Mouse (Mus musculus): ENCODE results near the gene Ifih1. TPM values are rescaled to one million over a fixed set of nuclear protein-coding genes. Genes with fewer than 3 reads are reported as not detected.
A peak's percentile ranks its signal among the peaks of the same experiment; 100 is the strongest.

The Ifih1 gene
- polyA plus RNA-seq, 1 experiment from 2014 or later, result 3.3 TPM

DNA sequence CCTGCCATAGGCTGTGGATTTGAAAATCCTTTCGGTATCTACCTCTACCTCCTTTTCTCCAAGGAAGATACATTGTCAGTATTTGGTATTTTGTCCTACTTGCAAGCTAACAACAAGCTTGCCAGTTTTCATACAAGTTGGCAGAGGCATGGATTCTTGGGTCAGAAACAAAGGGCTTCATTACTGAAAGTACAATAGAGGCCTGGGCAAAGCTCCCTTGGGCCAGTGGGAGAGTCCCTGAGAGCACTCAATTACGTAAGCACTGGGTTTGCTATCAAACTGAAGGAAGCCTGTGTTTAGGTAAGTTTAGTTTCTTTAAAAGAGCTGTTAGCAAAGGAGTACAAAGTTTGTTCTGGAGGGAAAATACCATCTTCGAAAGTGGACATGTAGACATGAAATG is 16.5 kb upstream of the Ifih1 start:
- ATAC-seq (ENCODE audit: low read depth), result no peak
- Histone ChIP-seq H3K4me1 (replicated peaks) (peaks cover 6% of the 10 kb centered on the region; the same call in 1 of the 2 replicates), H3K9me3 (replicated peaks) (no peaks in the 10 kb centered on the region), H3K27ac (no peak overlapping the region), H3K4me2 (no peak overlapping the region), H3K36me3 (no peaks in the 10 kb centered on the region), H3K4me3 (replicated peaks) (no peak overlapping the region), H3K27me3 (0 out of 2 replicates have a peak, but pooled peaks cover 2% of the 10 kb centered on the region), H3K9ac (no peak overlapping the region)
- no peak for DNase-seq
- 65% methylated on average over 3 of the region's 3 CpGs for WGBS (ENCODE audit: insufficient replicate concordance)

DNA sequence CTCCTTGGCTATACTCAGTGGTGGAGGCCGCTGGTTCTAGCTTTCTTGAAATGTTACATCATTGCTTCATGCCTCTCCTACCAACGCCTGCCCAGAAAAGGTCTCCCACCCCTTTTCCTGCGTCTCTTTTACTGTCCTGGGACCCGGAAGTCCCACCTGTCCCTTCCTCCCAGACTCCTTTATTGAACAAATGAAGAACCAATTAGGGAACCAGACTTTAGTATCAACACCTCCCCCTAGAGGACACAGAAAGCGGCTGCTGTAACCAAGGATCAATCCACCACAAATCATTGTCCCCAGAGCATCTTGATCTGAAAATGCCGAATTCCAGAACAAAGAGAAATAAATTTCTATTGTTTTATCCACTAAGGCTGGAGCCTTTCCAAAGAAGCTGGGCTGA is 14.5 kb upstream of the Ifih1 start:
- no peak for DNase-seq
- H3K9ac ChIP-seq, result no peak overlapping the region
- no peak overlapping the region for H3K4me3 ChIP-seq (replicated peaks)
- ATAC-seq (ENCODE audit: low read depth), result no peak
- H3K27me3 ChIP-seq, result 0 out of 2 replicates have a peak, but pooled peaks cover 2% of the 10 kb centered on the region
- WGBS (ENCODE audit: insufficient replicate concordance), result 37% methylated on average over 6 of the region's 6 CpGs
- no peak overlapping the region for H3K27ac ChIP-seq
- H3K9me3 ChIP-seq (replicated peaks), result no peaks in the 10 kb centered on the region
- H3K36me3 ChIP-seq, result no peaks in the 10 kb centered on the region
- H3K4me2 ChIP-seq, result no peak overlapping the region
- peaks cover 6% of the 10 kb centered on the region; the same call in 1 of the 2 replicates for H3K4me1 ChIP-seq (replicated peaks)

DNA sequence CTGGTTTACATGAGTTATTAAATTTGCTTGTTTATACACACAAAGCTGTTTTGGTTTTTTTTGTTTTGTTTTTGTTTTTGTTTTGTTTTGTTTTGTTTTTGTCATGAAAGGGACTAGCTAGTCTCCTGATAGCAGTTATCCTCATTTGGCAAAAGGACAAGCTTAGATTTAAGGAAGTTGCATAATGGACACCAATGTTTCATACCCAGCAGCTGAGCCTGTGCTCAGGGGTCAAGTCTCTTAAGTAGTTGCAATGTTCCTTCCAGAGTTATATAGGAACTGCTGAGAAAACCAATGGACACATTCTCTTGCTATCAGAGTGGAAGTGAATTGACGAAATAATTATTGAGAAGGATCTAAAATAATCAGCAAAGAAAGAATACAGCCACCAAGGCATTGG is 10.0 kb upstream of the Ifih1 start:
- DNase-seq, result no peak
- no peak for ATAC-seq (ENCODE audit: low read depth)

DNA sequence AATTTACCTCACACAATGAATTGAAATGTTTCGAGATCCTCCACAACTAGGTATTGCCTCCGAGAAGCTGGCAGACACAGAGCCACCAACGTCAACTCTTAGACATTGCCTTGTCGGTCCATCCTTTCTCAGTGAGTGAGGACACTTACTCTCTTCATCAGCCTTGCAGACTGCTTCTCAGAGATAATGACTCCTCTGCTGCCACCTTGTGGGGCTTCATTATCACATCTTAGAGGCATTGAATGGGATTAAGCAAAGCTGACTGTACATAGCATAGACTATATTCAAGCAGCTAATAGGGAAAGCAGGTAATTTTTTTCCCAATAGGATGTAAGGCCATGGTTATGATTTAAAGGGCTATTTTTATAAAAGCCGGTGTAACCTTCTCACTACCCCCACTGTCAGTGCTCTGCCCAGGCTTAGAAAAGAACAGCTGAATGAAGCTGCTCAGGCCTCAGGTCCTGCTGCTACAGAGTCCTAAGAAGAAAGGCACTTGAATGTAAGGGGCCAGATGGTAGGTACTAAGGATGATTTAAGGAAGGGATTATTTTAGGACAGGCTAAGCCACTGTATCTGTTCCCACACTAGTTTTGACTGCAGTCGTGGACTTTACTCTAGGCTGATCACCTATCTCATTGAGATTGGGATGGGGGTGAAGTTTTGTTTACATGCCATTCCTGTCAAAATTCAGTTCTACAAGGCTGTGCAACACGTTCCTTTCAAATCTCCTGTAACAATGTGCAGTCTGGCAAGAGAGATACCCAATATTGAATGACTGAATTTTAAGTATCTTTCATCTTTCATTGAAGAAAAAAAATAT is 8.7 kb upstream of the Ifih1 start:
- no peak overlapping the region for H3K4me2 ChIP-seq
- no peaks in the 10 kb centered on the region for H3K9me3 ChIP-seq (replicated peaks)
- ATAC-seq (ENCODE audit: low read depth) (peak; percentile 74), DNase-seq (peak; percentile 24)
- no peak overlapping the region for H3K9ac ChIP-seq
- no peaks in the 10 kb centered on the region for H3K36me3 ChIP-seq
- 29% methylated on average over 7 of the region's 7 CpGs for WGBS (ENCODE audit: insufficient replicate concordance)
- no peaks in the 10 kb centered on the region; the same call in 1 of the 2 replicates for H3K4me1 ChIP-seq (replicated peaks)
- H3K4me3 ChIP-seq (replicated peaks), result no peak overlapping the region
- no peak overlapping the region for H3K27ac ChIP-seq
- H3K27me3 ChIP-seq, result no peaks in the 10 kb centered on the region

More for the DNA sequence above, 10.0 kb upstream of the Ifih1 start:
- H3K4me3 ChIP-seq (replicated peaks), result no peak overlapping the region
- WGBS (ENCODE audit: insufficient replicate concordance), result 51% methylated on average over 1 of the region's 1 CpGs
- no peaks in the 10 kb centered on the region for H3K9me3 ChIP-seq (replicated peaks)
- H3K36me3 ChIP-seq, result no peaks in the 10 kb centered on the region
- no peaks in the 10 kb centered on the region for H3K27me3 ChIP-seq
- H3K4me2 ChIP-seq, result no peak overlapping the region
- no peaks in the 10 kb centered on the region; the same call in 1 of the 2 replicates for H3K4me1 ChIP-seq (replicated peaks)
- H3K27ac ChIP-seq, result no peak overlapping the region
- no peak overlapping the region for H3K9ac ChIP-seq

DNA sequence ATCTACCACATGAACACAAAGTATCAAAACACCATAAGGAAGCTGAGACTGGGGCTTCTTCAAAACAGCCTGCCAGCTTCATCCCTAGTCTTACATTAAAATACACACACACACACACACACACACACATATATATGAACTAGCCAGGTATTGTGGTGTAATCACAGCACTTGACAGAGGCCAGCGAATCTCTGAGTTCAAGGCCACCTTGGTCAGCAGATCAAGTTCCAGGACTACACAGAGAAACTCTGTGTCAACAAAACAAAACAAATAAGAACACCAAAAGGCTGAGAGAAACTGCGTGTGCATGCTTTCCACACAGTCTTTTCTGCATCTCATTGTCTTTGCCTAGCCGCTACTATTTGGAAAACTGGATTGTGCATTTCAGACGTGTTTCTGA is 6.4 kb upstream of the Ifih1 start:
- DNase-seq (no peak), ATAC-seq (ENCODE audit: low read depth) (no peak)
- WGBS (ENCODE audit: insufficient replicate concordance), result 59% methylated on average over 4 of the region's 4 CpGs

DNA sequence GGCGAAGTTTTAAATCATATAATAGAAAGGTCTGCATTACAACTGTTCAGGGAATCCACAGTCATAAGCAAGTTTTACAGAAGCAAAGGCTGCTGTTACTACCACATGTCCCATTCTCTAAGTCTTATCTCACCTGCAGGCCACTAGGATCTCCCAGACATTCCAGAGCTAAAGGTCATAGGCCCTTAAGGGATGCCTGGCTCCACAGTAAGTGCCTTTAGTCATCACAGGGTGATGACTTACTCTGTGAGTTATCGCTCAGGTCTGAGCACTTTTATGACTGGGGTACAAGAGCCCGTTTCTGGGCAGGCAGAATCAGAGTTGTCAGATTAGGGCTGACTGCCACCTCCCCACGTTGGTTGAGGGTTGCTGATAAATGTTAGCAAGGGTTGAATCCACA is 5.8 kb upstream of the Ifih1 start:
- DNase-seq (no peak), ATAC-seq (ENCODE audit: low read depth) (no peak)
- Histone ChIP-seq H3K9ac (no peak overlapping the region), H3K9me3 (replicated peaks) (no peaks in the 10 kb centered on the region), H3K27me3 (0 out of 2 replicates have a peak, but pooled peaks cover 2% of the 10 kb centered on the region), H3K4me2 (no peak overlapping the region), H3K27ac (no peak overlapping the region), H3K4me1 (replicated peaks) (no peaks in the 10 kb centered on the region; the same call in 1 of the 2 replicates), H3K36me3 (no peaks in the 10 kb centered on the region), H3K4me3 (replicated peaks) (no peak overlapping the region)
- WGBS (ENCODE audit: insufficient replicate concordance), result 38% methylated on average over 4 of the region's 4 CpGs

More for the DNA sequence above, 6.4 kb upstream of the Ifih1 start:
- H3K27ac ChIP-seq, result no peak overlapping the region
- H3K4me2 ChIP-seq, result no peak overlapping the region
- H3K9me3 ChIP-seq (replicated peaks), result no peaks in the 10 kb centered on the region
- no peak overlapping the region for H3K4me3 ChIP-seq (replicated peaks)
- no peaks in the 10 kb centered on the region for H3K36me3 ChIP-seq
- no peaks in the 10 kb centered on the region; the same call in 1 of the 2 replicates for H3K4me1 ChIP-seq (replicated peaks)
- H3K27me3 ChIP-seq, result 0 out of 2 replicates have a peak, but pooled peaks cover 2% of the 10 kb centered on the region
- H3K9ac ChIP-seq, result no peak overlapping the region

DNA sequence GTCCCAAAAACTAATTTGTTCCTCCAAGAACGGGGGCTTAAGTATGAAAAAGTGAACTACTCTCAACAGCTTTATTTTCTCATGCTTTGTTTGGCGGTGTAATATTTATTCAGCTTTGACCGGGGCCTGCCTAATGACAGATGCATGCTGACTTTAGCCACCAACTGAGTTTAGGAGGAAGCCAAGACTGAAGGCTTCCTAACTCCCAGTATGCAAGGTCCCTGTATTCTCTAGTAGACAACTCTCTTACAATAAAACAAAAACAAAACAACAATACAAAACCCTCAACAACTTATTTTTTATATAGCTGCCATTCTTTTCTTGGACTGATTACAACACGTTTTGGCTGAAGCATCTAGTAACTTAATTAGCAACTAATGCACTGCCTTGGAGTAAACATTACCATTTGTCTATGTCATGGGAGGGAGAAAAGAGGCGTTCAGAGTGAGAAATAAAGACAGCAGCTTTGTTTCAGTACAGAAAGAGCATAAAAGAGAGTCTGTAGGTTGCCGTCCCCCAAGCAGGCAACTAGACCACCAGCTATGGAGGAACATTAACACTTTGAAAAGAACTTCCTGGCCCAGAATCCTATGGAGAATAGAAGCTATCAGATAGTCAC is 725 bp upstream of the Ifih1 start:
- no peaks in the 10 kb centered on the region for H3K36me3 ChIP-seq
- H3K4me2 ChIP-seq, result peak overlapping the region; percentile 81
- DNase-seq (no peak), ATAC-seq (ENCODE audit: low read depth) (no peak)
- peak overlapping the region; percentile 75 for H3K4me3 ChIP-seq (replicated peaks)
- 33% methylated on average over 6 of the region's 6 CpGs for WGBS (ENCODE audit: insufficient replicate concordance)
- H3K9me3 ChIP-seq (replicated peaks), result no peaks in the 10 kb centered on the region
- peaks cover 19% of the 10 kb centered on the region for H3K4me1 ChIP-seq (replicated peaks)
- 0 out of 2 replicates have a peak, but pooled peaks cover 2% of the 10 kb centered on the region for H3K27me3 ChIP-seq
- no peak overlapping the region for H3K27ac ChIP-seq
- H3K9ac ChIP-seq, result peak overlapping the region; percentile 78

DNA sequence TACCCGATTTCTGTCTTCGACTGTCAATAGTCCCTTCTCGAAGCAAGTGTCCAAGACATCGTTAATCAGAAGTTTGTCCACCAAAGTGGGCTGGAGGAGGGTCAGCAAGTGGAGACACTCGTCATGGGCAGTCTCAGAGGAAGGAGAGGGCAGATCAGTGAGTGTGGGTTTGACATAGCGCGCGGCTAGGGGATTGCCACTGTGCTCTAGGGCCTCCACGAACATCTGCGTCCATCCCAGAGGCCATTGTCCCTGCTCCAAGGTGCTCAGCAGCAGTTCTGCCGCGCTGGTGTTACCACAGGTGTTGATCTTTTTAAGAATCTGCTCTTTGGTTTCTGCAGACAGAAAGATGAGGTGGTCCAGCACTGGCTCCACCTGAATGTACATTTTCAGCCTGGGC is 580 bp downstream of the Ifih1 start:
- H3K36me3 ChIP-seq, result no peaks in the 10 kb centered on the region
- DNase-seq (no peak), ATAC-seq (ENCODE audit: low read depth) (peak; percentile 62)
- peaks cover 19% of the 10 kb centered on the region for H3K4me1 ChIP-seq (replicated peaks)
- H3K4me2 ChIP-seq, result peak overlapping the region; percentile 81
- 0 out of 2 replicates have a peak, but pooled peaks cover 2% of the 10 kb centered on the region for H3K27me3 ChIP-seq
- WGBS (ENCODE audit: insufficient replicate concordance), result 23% methylated on average over 12 of the region's 12 CpGs
- H3K9me3 ChIP-seq (replicated peaks), result no peaks in the 10 kb centered on the region
- peak overlapping the region; percentile 75 for H3K4me3 ChIP-seq (replicated peaks)
- H3K27ac ChIP-seq, result peak overlapping the region; percentile 64
- H3K9ac ChIP-seq, result peak overlapping the region; percentile 78

DNA sequence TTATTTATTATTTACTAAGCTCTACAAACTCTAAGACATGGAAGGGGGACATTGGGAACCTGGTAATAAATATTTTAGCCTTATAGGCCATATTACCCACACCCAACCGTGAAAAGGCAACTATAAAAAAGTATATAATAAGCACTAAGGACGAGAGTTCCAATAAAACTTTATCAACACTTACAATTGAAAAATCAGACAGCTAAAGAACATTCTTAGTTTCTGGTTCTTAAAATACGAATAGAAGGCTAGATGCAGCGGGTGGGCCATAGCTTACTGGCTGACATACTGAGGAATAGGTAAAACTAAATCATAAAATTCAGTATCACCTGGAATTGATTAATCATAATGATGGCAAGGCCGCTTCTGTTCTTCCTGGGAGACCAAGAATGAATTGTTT is 1.2 kb downstream of the Ifih1 start:
- 79% methylated on average over 5 of the region's 5 CpGs for WGBS (ENCODE audit: insufficient replicate concordance)
- ATAC-seq (ENCODE audit: low read depth), result no peak
- peak overlapping the region; percentile 75 for H3K4me3 ChIP-seq (replicated peaks)

DNA sequence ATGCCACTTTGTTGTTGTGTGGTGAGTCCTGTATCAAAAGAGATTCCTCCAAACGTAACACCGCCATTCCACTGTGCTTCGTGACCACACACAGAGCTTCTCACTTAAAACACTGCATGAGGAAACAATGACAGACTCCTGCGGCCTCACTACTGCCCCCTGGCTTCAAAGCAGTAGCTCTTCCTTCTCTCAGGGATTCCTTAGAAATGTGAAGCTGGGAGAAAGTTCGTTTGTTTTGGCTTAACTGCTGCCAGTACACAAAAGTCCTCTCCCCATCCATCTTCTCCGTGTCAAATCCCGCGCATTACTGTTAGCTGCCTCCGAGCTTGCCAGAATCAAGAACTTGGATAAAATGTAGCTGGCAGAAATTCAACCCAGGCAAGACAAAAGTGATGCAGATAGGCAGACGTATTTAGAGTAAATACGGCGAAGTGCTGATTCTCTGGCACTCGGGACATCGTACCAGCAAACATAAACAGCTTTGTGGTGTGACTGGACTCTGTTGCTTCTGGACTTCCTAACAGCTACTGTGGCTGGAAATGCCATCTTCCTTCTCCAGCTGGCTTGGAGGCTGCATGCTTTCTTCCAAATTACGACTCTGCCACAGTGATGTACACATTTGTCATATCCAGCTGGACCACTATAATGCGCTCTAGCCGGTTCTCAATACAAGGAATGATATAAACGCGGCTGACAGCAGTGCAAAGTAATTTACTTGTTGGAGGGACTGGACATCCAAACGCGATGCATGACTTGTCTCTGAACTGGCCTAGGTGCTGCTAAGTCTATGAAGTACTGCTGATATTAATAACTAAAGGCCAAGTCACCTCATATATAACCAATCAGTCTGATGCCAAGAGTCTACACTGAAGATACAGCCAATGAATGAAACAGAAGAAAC is 2.4 kb downstream of the Ifih1 start:
- Histone ChIP-seq H3K9ac (no peak overlapping the region), H3K4me3 (replicated peaks) (peak overlapping the region; percentile 6; the same call in 1 of the 2 replicates), H3K27ac (no peak overlapping the region)

More for the DNA sequence above, 1.2 kb downstream of the Ifih1 start:
- Histone ChIP-seq H3K36me3 (no peaks in the 10 kb centered on the region), H3K9me3 (replicated peaks) (no peaks in the 10 kb centered on the region), H3K4me1 (replicated peaks) (peaks cover 19% of the 10 kb centered on the region), H3K9ac (0 out of 2 replicates have a peak overlapping the region, but pooled peaks have one; percentile 78), H3K4me2 (peak overlapping the region; percentile 81), H3K27ac (no peak overlapping the region), H3K27me3 (0 out of 2 replicates have a peak, but pooled peaks cover 2% of the 10 kb centered on the region)
- no peak for DNase-seq

More for the DNA sequence above, 2.4 kb downstream of the Ifih1 start:
- peak; percentile 42 for DNase-seq
- no peak for ATAC-seq (ENCODE audit: low read depth)
- Histone ChIP-seq H3K4me2 (peak overlapping the region; percentile 38), H3K9me3 (replicated peaks) (no peaks in the 10 kb centered on the region), H3K4me1 (replicated peaks) (peaks cover 19% of the 10 kb centered on the region), H3K27me3 (no peaks in the 10 kb centered on the region), H3K36me3 (no peaks in the 10 kb centered on the region)
- 57% methylated on average over 21 of the region's 21 CpGs for WGBS (ENCODE audit: insufficient replicate concordance)
